Mouse (Mus musculus) gastrocnemius, adult 2 months (tissue): Measurements from ENCODE around the gene Slc35f6. TPM values are rescaled to one million over a fixed set of nuclear protein-coding genes. Genes with fewer than 3 reads are reported as not detected.

Experiments
- DNase-seq: peaks from one replicate; pipeline ENCODE4 v3.0.0; 2022
- H3K27ac ChIP-seq: fragments of 200-600 bp; 2 replicates; pipeline ENCODE4 v1.8.1; 2022; ENCODE audit warnings: mild to moderate bottlenecking
- H3K4me3 ChIP-seq: fragments of 200-600 bp; 2 replicates; pipeline ENCODE4 v1.8.1; 2022; ENCODE audit warnings: mild to moderate bottlenecking, moderate library complexity
- CTCF ChIP-seq: fragments of 200-600 bp; IDR thresholded peaks from 2 replicates; pipeline ENCODE4 v1.8.1; 2022; ENCODE audit warnings: antibody characterized with exemption, mild to moderate bottlenecking, moderate library complexity
- intact Hi-C: fragments of 180-260 bp; cut with DNase I; formaldehyde crosslinking; loops from one replicate; pipeline ENCODE4 v1.15.1; 2025
- microRNA-seq: library from miRNA; unstranded; fragments of <30 nt; microRNA quantifications from one replicate; pipeline ENCODE4 v1.2.0, GENCODE M21; 2021
- total RNA-seq, 2 experiments: library from RNA; stranded (reverse); gene quantifications; 2 replicates each; pipeline ENCODE4 v1.2.3; 2021

Slc35f6 gene
- total RNA-seq, 2 experiments from 2014 or later: 12.7 to 14.2 TPM

DNA sequence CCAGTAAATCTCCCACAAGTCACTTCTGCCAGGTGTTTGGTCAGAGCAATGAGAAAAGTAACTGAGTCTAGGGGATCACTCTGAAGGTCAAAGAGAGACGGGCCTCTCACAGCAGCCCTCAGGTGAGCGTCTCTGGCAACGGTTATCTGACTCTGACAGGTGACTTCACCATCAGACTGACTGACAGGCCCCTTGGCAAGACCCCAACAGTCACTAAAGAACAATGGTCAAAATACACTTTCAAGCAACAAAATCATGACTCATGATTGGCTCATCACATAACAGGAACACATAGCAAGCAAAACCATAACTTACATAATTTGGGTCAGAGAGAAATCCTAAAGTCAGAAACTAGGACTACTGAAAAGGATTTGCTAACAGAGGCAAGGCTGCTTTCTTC lies 54.1 kb downstream of the Slc35f6 start:
- no peak for TF ChIP-seq CTCF
- no peak overlapping the region for H3K27ac ChIP-seq
- no peak overlapping the region for H3K4me3 ChIP-seq
- intact Hi-C loops: loop anchor here (10.0 kb wide), 1 partner anchor 303 kb away; no protein-coding TSS in a partner anchor
- no peak for DNase-seq

Small RNAs within 50 kb of the gene (microRNA-seq; reads per million reads assigned to microRNA genes)
- gene Mir5625: not detected

Other genes with a start within 250 kb of the Slc35f6 start
- gene Otof, start 186.0 kb upstream of the Slc35f6 start, total RNA-seq: under 1 TPM; 0.10 to 0.14 TPM
- not detected for gene 1700001C02Rik, start 181.9 kb upstream of the Slc35f6 start, total RNA-seq
- gene Cib4, start 102.1 kb upstream of the Slc35f6 start, total RNA-seq: not detected
- under 1 TPM; 0.26 to 0.33 TPM for gene Kcnk3, start 59.8 kb upstream of the Slc35f6 start, total RNA-seq
- 1 to 10 TPM; 1.2 to 3.6 TPM for gene Cenpa, start 18.8 kb downstream of the Slc35f6 start, total RNA-seq
- gene Dpysl5, start 63.6 kb downstream of the Slc35f6 start, total RNA-seq: 1 to 10 TPM in 1 of 2 experiments, under 1 TPM in 1; 0.98 to 2.9 TPM
- 10 to 100 TPM; 72.0 to 90.4 TPM for gene Mapre3, start 166.7 kb downstream of the Slc35f6 start, total RNA-seq
- gene Tmem214, start 220.1 kb downstream of the Slc35f6 start, total RNA-seq: 10 to 100 TPM; 28.8 to 31.2 TPM
- 1 to 10 TPM; 1.6 to 2.3 TPM for gene Agbl5, start 240.8 kb downstream of the Slc35f6 start, total RNA-seq